Mouse (Mus musculus) stomach, embryonic 15.5 days (tissue): ENCODE results near the gene Gm8126. TPM values are rescaled to one million over a fixed set of nuclear protein-coding genes. Genes with fewer than 3 reads are reported as not detected.
"Not testable (repeated sequence)": the region's sequence is repeated elsewhere in the genome, so short reads cannot be mapped to it uniquely, and the experiment has no call there.

ENCODE experiments used
- ATAC-seq: fragments of 200-750 bp; cut with Nextera tagmentation; 2 replicates; pipeline ENCODE4 v1.8.0; 2017; ENCODE audit warnings: low read depth, moderate number of reproducible peaks, moderate TSS enrichment; ENCODE audit not compliant: insufficient read depth, low FRiP score
- H3K27ac ChIP-seq: fragments of 300-500 bp; sonication (generic); 2 replicates; pipeline ENCODE4 v1.5.1; 2015; ENCODE audit warnings: mild to moderate bottlenecking, inconsistent platforms
- H3K27me3 ChIP-seq: fragments of 300-500 bp; sonication (generic); replicated peaks from 2 replicates; pipeline ENCODE4 v1.6.1; 2015; ENCODE audit warnings: inconsistent platforms
- H3K36me3 ChIP-seq: fragments of 300-500 bp; sonication (generic); 2 replicates; pipeline ENCODE4 v1.6.1; 2015; ENCODE audit warnings: inconsistent platforms
- H3K4me1 ChIP-seq: fragments of 300-500 bp; sonication (generic); 2 replicates; pipeline ENCODE4 v1.6.1; 2015; ENCODE audit warnings: inconsistent platforms
- H3K4me2 ChIP-seq: fragments of 300-500 bp; sonication (generic); 2 replicates; pipeline ENCODE4 v1.6.1; 2015; ENCODE audit warnings: mild to moderate bottlenecking, inconsistent platforms
- H3K4me3 ChIP-seq: fragments of 300-500 bp; sonication (generic); replicated peaks from 2 replicates; pipeline ENCODE4 v1.5.1; 2015; ENCODE audit warnings: inconsistent platforms
- H3K9ac ChIP-seq: fragments of 300-500 bp; sonication (generic); 2 replicates; pipeline ENCODE4 v1.6.1; 2015; ENCODE audit warnings: inconsistent platforms
- H3K9me3 ChIP-seq: fragments of 300-500 bp; sonication (generic); 2 replicates; pipeline ENCODE4 v1.6.1; 2016; ENCODE audit warnings: inconsistent platforms
- WGBS: fragments of 180-500 bp; shearing (Covaris S2); methylation state at CpG from one replicate; pipeline ENCODE4 v1.1.7; 2015; 5-methylcytosine and 5-hydroxymethylcytosine counted together
- polyA plus RNA-seq: library from polyadenylated mRNA; unstranded; fragments of >200 nt; fragmentation: Nextera tagmentation; extraction: Ambion mirVana; gene quantifications from 2 replicates; pipeline ENCODE4 v1.2.1, GENCODE M21; 2015

Gm8126 gene
- not detected in 2 replicates for polyA plus RNA-seq

GRCm38 (mm10) chr14:43258349-43258748 is at the start of gene Gm8126:
TSS of gene Gm8126 (plus strand) at chr14:43258649.
- 97% methylated on average over 3 of the region's 4 CpGs for WGBS
- H3K27ac ChIP-seq, H3K9ac ChIP-seq, H3K4me2 ChIP-seq, H3K9me3 ChIP-seq, H3K4me1 ChIP-seq, H3K36me3 ChIP-seq, H3K27me3 ChIP-seq, ATAC-seq, H3K4me3 ChIP-seq: not testable (repeated sequence)

GRCm38 (mm10) chr14:43235204-43235603 is 23.2 kb upstream of the Gm8126 start, which contains the start of gene Gm8122:
TSS of gene Gm8122 (minus strand) at chr14:43235304.
- not testable (repeated sequence) for H3K27me3 ChIP-seq, H3K4me3 ChIP-seq, ATAC-seq, H3K36me3 ChIP-seq, H3K9me3 ChIP-seq, H3K4me1 ChIP-seq, H3K9ac ChIP-seq, H3K4me2 ChIP-seq, H3K27ac ChIP-seq
- 90% methylated on average over 4 of the region's 4 CpGs for WGBS

- not testable (repeated sequence) for H3K4me1 ChIP-seq, H3K36me3 ChIP-seq, H3K9ac ChIP-seq, H3K27ac ChIP-seq, H3K4me3 ChIP-seq, ATAC-seq, H3K4me2 ChIP-seq, H3K9me3 ChIP-seq, H3K27me3 ChIP-seq
Measured at GRCm38 (mm10) chr14:43237769-43238168, 20.7 kb upstream of the Gm8126 start.

- H3K9ac ChIP-seq, ATAC-seq, H3K4me1 ChIP-seq, H3K4me3 ChIP-seq, H3K27me3 ChIP-seq, H3K9me3 ChIP-seq, H3K27ac ChIP-seq, H3K4me2 ChIP-seq, H3K36me3 ChIP-seq: not testable (repeated sequence)
- 17% methylated on average over 10 of the region's 12 CpGs for WGBS
Measured at GRCm38 (mm10) chr14:43249611-43250170, 8.8 kb upstream of the Gm8126 start.

- ATAC-seq, H3K9ac ChIP-seq, H3K9me3 ChIP-seq, H3K27me3 ChIP-seq, H3K4me2 ChIP-seq, H3K4me3 ChIP-seq, H3K36me3 ChIP-seq, H3K4me1 ChIP-seq, H3K27ac ChIP-seq: not testable (repeated sequence)
- 28% methylated on average over 5 of the region's 6 CpGs for WGBS
Measured at GRCm38 (mm10) chr14:43250549-43251253, 7.7 kb upstream of the Gm8126 start.

- not testable (repeated sequence) for H3K4me2 ChIP-seq, ATAC-seq, H3K9me3 ChIP-seq, H3K4me3 ChIP-seq, H3K9ac ChIP-seq, H3K36me3 ChIP-seq, H3K27ac ChIP-seq, H3K4me1 ChIP-seq, H3K27me3 ChIP-seq
- 69% methylated on average over 1 of the region's 1 CpGs for WGBS
Measured at GRCm38 (mm10) chr14:43256511-43256910, 1.9 kb upstream of the Gm8126 start.

- not testable (repeated sequence) for H3K4me1 ChIP-seq, H3K27me3 ChIP-seq, H3K9me3 ChIP-seq, H3K36me3 ChIP-seq, H3K9ac ChIP-seq, ATAC-seq, H3K27ac ChIP-seq, H3K4me2 ChIP-seq, H3K4me3 ChIP-seq
- 84% methylated on average over 3 of the region's 3 CpGs for WGBS
Measured at GRCm38 (mm10) chr14:43263421-43263820, 5.0 kb downstream of the Gm8126 start.

- H3K36me3 ChIP-seq, H3K4me2 ChIP-seq, H3K9me3 ChIP-seq, H3K4me1 ChIP-seq, H3K4me3 ChIP-seq, ATAC-seq, H3K27me3 ChIP-seq, H3K9ac ChIP-seq, H3K27ac ChIP-seq: not testable (repeated sequence)
- 42% methylated on average over 2 of the region's 2 CpGs for WGBS
Measured at GRCm38 (mm10) chr14:43268521-43269084, 10.2 kb downstream of the Gm8126 start.

- ATAC-seq, H3K36me3 ChIP-seq, H3K4me2 ChIP-seq, H3K4me3 ChIP-seq, H3K27ac ChIP-seq, H3K9me3 ChIP-seq, H3K27me3 ChIP-seq, H3K9ac ChIP-seq, H3K4me1 ChIP-seq: not testable (repeated sequence)
- WGBS = 86% methylated on average over 3 of the region's 3 CpGs
Measured at GRCm38 (mm10) chr14:43269211-43269610, 10.8 kb downstream of the Gm8126 start.

GRCm38 (mm10) chr14:43273161-43273560 is 14.7 kb downstream of the Gm8126 start:
- not testable (repeated sequence) for H3K27ac ChIP-seq, ATAC-seq, H3K27me3 ChIP-seq, H3K4me2 ChIP-seq, H3K36me3 ChIP-seq, H3K4me1 ChIP-seq, H3K9ac ChIP-seq, H3K9me3 ChIP-seq, H3K4me3 ChIP-seq
- 57% methylated on average over 1 of the region's 1 CpGs for WGBS

GRCm38 (mm10) chr14:43274986-43275511 is 16.6 kb downstream of the Gm8126 start, which contains the start of gene Gm9732:
TSS of gene Gm9732 (plus strand) at chr14:43275036.
- not testable (repeated sequence) for ATAC-seq, H3K27ac ChIP-seq, H3K9ac ChIP-seq, H3K4me3 ChIP-seq, H3K27me3 ChIP-seq, H3K4me2 ChIP-seq, H3K9me3 ChIP-seq, H3K36me3 ChIP-seq, H3K4me1 ChIP-seq
- WGBS = 82% methylated on average over 8 of the region's 8 CpGs

- not testable (repeated sequence) for H3K4me3 ChIP-seq, H3K36me3 ChIP-seq, H3K4me1 ChIP-seq, ATAC-seq, H3K9me3 ChIP-seq, H3K27me3 ChIP-seq, H3K9ac ChIP-seq, H3K27ac ChIP-seq, H3K4me2 ChIP-seq
- 82% methylated on average over 1 of the region's 1 CpGs for WGBS
Measured at GRCm38 (mm10) chr14:43275752-43276151, 17.3 kb downstream of the Gm8126 start.
